Mouse (Mus musculus) forebrain, embryonic 15.5 days (tissue): ENCODE results near the gene Ckap2l. TPM values are rescaled to one million over a fixed set of nuclear protein-coding genes. Genes with fewer than 3 reads are reported as not detected.

ENCODE experiments used
- ATAC-seq: fragments of 200-750 bp; cut with Nextera tagmentation; replicated peaks from 2 replicates; pipeline ENCODE4 v1.8.0; 2017; ENCODE audit warnings: mild to moderate bottlenecking, moderate TSS enrichment, moderate library complexity
- H3K27ac ChIP-seq: fragments of 300-500 bp; sonication (generic); replicated peaks from 2 replicates; pipeline ENCODE4 v1.5.1; 2015; ENCODE audit warnings: mild to moderate bottlenecking, inconsistent platforms
- H3K27me3 ChIP-seq: fragments of 300-500 bp; sonication (generic); 2 replicates; pipeline ENCODE4 v1.6.1; 2015; ENCODE audit warnings: inconsistent platforms
- H3K36me3 ChIP-seq: fragments of 300-500 bp; sonication (generic); 2 replicates; pipeline ENCODE4 v1.6.1; 2015; ENCODE audit warnings: mild to moderate bottlenecking, inconsistent platforms
- H3K4me1 ChIP-seq: fragments of 300-500 bp; sonication (generic); 2 replicates; pipeline ENCODE4 v1.6.1; 2015; ENCODE audit warnings: inconsistent platforms
- H3K4me2 ChIP-seq: fragments of 300-500 bp; sonication (generic); replicated peaks from 2 replicates; pipeline ENCODE4 v1.6.1; 2015; ENCODE audit warnings: mild to moderate bottlenecking, inconsistent platforms
- H3K4me3 ChIP-seq: fragments of 300-500 bp; sonication (generic); 2 replicates; pipeline ENCODE4 v1.5.1; 2015; ENCODE audit warnings: mild to moderate bottlenecking, inconsistent platforms
- H3K9ac ChIP-seq: fragments of 300-500 bp; sonication (generic); replicated peaks from 2 replicates; pipeline ENCODE4 v1.6.1; 2015; ENCODE audit warnings: mild to moderate bottlenecking, inconsistent platforms
- H3K9me3 ChIP-seq: fragments of 300-500 bp; sonication (generic); 2 replicates; pipeline ENCODE4 v1.6.1; 2016; ENCODE audit warnings: inconsistent platforms
- WGBS: fragments of 180-500 bp; shearing (Covaris S2); methylation state at CpG from one replicate; pipeline ENCODE4 v1.1.7; 2015; ENCODE audit warnings: mixed read lengths; 5-methylcytosine and 5-hydroxymethylcytosine counted together
- polyA plus RNA-seq: library from polyadenylated mRNA; unstranded; fragments of >200 nt; fragmentation: Nextera tagmentation; extraction: Ambion mirVana; gene quantifications from 2 replicates; pipeline ENCODE4 v1.2.1, GENCODE M21; 2015

Gene Ckap2l
- polyA plus RNA-seq, 1 experiment from 2014 or later = 22.2 TPM

DNA sequence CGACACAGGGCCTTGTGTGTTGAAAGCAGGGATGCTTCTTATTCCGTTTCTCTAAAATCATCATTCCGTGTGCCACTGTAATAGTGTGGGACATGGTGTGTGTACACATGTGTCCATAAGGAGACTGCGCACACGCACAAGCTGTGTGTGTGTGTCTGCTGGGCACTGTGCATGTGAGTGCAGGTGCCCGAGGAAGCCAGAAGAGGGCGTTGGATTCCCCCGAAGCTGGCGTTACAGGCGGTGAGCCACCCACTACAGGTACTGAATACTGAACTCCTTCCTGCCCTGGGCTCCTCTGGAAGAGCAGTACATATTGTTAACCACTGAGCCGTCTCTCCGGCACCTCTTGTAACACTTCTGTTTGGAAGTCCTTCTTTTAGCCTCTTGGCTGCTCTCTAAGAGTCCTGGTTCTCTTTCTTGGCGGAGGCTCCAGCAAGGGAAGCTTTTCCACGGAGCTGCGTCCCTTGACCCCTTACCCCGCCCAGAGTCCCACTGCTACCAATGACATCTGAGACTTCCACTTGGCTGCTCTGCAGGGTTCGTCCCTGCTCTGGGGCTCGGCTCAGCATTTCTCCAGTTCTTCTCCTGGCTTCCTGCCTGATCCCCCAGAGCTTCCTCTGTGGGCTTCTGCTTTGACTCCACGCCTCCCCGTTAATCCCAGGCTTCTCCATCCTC is 52.4 kb downstream of the Ckap2l start:
- no peak for ATAC-seq
- no peaks in the 10 kb centered on the region for H3K9me3 ChIP-seq

DNA sequence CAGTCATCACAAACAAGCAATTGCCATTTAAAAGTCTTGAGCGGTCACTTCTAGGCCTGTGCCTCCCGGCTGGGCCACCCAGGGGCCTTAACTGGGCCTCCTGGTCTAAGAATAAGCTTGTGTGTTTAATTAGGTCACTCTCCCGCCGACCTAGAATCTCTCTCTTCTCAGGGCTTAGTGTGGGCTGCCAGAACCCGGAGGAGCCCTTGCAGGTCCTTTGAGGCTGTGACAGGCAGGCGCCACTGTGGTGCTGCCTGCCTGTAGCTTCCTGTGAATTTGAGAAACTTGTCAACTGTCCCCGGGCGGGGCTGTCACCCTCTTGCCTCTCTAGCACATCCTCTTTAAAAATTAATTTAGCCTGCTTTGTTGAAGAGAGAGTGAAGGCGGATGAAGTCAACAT is 53.2 kb downstream of the Ckap2l start:
- H3K4me2 ChIP-seq = no peak overlapping the region
- H3K36me3 ChIP-seq = no peaks in the 10 kb centered on the region
- WGBS = 44% methylated on average over 9 of the region's 9 CpGs
- H3K27me3 ChIP-seq = no peaks in the 10 kb centered on the region
- H3K9ac ChIP-seq = no peak overlapping the region
- H3K4me1 ChIP-seq = no peaks in the 10 kb centered on the region
- no peaks in the 10 kb centered on the region for H3K9me3 ChIP-seq
- H3K4me3 ChIP-seq = no peak overlapping the region
- no peak for ATAC-seq
- no peak overlapping the region for H3K27ac ChIP-seq

More for the DNA sequence above, 52.4 kb downstream of the Ckap2l start:
- Histone ChIP-seq H3K36me3 (no peaks in the 10 kb centered on the region), H3K27ac (no peak overlapping the region), H3K4me1 (no peaks in the 10 kb centered on the region), H3K9ac (no peak overlapping the region), H3K4me3 (no peak overlapping the region), H3K4me2 (no peak overlapping the region), H3K27me3 (no peaks in the 10 kb centered on the region)
- WGBS = 85% methylated on average over 20 of the region's 20 CpGs

DNA sequence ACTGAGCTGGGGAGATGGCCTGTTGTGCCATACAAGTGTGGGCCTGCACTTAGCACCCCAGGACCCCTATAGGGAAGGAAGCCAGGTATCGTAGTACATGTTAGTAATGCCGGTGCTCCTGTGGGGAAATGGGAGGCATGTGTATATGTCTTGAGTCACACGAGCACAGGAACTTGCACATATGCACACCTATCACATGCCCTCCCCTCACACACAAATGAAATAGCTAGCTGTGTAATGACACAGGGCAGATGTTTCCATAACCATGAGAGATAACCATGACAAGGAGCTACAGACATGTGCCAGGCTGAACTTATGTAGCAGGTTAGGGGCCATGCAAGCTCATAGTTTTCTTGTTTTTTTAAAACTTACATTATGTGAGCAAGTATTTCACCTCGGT is 54.0 kb downstream of the Ckap2l start:
- H3K36me3 ChIP-seq = no peaks in the 10 kb centered on the region
- no peak overlapping the region for H3K9ac ChIP-seq
- no peak overlapping the region for H3K27ac ChIP-seq
- no peaks in the 10 kb centered on the region for H3K9me3 ChIP-seq
- H3K4me1 ChIP-seq = no peaks in the 10 kb centered on the region
- H3K27me3 ChIP-seq = no peaks in the 10 kb centered on the region
- H3K4me2 ChIP-seq = no peak overlapping the region
- ATAC-seq = no peak
- 89% methylated on average over 4 of the region's 4 CpGs for WGBS
- no peak overlapping the region for H3K4me3 ChIP-seq

DNA sequence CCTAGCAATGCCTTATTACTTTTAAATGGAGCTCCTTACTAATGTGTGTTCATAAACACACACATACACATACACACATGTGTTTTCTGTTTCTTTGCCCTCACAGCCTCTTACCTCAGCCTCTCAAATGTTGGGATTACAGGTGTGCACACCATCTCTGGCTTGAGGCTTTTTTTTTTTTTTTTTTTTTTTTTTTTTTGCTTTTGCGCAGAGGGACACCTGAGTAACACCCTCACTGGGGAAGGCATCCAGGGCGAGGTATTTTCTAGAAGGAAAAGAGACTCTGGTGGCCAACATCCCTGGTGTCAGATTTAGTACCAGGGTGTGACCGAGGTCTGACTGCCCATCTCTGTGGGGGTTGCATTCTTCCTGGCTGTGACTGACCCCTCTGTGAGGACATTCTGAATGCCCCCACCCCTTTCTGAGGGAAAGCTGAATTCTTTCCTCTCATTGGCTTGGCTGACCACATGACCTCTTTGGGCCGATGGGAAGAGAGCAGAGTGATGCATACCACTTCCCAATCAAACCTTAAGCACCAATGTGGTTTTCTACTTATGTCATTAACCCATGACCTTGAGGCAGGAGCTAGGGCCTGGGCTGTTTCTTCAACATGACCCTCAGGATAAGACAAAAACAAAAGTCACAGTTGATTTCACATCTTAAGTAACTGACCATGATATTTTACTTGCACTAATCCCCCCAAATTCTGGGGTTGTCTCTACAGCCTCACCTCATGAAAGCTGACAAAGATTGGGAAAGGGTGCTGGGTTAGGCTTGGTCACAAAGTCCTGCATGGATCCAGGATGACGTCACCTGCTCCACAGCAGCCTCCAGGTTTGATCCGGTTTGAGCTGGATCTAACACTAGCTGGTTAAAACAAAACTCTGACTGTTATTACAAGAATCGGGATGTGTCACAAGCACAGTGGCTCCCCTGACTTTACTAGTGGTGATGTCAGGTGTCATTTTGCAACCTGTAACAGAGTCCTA is 54.9 kb downstream of the Ckap2l start:
- no peak overlapping the region for H3K4me2 ChIP-seq
- 66% methylated on average over 7 of the region's 7 CpGs for WGBS
- H3K36me3 ChIP-seq = no peaks in the 10 kb centered on the region

DNA sequence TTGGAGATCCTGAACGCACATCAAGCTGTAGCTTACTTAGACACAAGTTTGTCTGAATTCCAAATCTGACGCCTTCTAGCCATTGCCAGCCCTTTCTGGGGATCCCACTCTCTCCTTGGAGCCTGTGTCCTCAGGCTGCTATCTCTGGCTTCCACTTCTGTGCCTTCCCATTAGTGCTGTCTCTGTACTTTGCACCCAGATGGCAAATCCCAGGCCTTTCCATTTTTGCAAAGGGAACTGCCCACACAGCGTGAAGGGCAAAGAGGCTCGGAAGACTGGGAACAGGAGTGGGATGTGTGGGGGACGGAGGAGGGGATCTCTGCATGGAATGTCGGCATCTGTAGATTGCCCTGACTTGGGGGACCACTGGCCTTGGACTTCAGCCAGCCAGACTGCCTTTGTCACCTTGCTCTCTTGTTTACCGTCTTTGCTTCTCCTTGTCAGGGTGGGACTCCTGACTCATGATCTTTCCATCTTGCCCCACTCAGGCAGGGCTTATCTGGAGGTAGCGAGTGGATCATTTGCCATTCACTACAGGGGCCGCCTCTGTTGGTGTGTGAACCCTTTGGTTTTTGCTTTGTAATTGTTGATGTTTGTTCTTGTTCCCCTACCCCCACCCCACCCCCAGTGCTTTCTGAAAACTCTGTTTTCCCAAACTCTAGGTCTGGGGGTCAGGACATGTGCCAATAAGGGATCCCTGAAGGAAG is 56.1 kb downstream of the Ckap2l start:
- H3K4me2 ChIP-seq = no peak overlapping the region
- no peaks in the 10 kb centered on the region for H3K9me3 ChIP-seq
- no peak for ATAC-seq
- no peaks in the 10 kb centered on the region for H3K36me3 ChIP-seq
- H3K9ac ChIP-seq = no peak overlapping the region
- no peak overlapping the region for H3K27ac ChIP-seq
- no peak overlapping the region for H3K4me3 ChIP-seq
- WGBS = 68% methylated on average over 9 of the region's 9 CpGs
- H3K27me3 ChIP-seq = no peaks in the 10 kb centered on the region
- H3K4me1 ChIP-seq = no peaks in the 10 kb centered on the region

More for the DNA sequence above, 54.9 kb downstream of the Ckap2l start:
- Histone ChIP-seq H3K27ac (no peak overlapping the region), H3K4me1 (no peaks in the 10 kb centered on the region), H3K27me3 (no peaks in the 10 kb centered on the region), H3K4me3 (no peak overlapping the region), H3K9me3 (no peaks in the 10 kb centered on the region), H3K9ac (no peak overlapping the region)
- no peak for ATAC-seq

DNA sequence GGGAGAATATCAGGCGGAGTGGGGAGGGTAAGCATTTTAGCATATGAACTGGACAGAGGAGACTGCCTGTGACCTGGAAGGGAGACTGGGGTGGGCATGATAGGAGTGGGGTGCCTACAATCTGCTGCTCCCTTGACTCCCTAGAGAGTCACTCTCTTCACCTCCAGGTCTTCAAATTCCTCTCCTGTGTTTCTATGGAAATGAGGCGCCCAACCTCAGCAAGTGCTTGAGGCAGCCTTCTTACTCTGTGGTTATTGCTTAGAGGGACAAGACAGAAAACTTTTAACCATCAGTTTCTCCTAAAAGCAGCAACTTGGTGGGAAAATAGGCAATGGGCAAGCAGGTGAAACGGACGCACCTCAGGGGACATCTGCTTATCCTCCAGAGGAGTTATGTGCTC is 60.5 kb downstream of the Ckap2l start:
- ATAC-seq = no peak
- H3K27me3 ChIP-seq = no peaks in the 10 kb centered on the region
- WGBS = 76% methylated on average over 4 of the region's 4 CpGs
- H3K4me3 ChIP-seq = no peak overlapping the region
- H3K9ac ChIP-seq = no peak overlapping the region
- H3K9me3 ChIP-seq = no peaks in the 10 kb centered on the region
- H3K4me1 ChIP-seq = peaks cover 15% of the 10 kb centered on the region
- H3K27ac ChIP-seq = no peak overlapping the region
- H3K36me3 ChIP-seq = no peaks in the 10 kb centered on the region
- no peak overlapping the region for H3K4me2 ChIP-seq

DNA sequence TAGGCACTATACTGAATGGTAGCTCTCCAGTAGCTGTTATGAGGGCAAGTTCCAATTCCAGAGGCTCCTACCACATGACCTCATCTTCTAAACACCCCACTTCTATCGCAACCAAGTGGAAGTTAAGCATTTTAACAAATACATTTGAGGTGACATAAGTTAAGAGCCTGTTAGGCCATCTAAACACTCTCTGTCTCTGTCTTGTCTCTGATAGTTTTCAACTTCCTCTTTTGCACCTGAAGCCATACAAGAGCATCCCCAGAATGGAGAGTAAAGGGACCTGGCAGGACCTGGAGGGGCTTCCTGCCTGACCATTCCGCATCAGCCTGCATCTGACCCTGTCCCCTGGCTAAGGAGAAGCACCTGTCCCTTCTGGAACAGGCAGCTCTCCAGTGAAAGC is 62.3 kb downstream of the Ckap2l start:
- no peak overlapping the region for H3K4me3 ChIP-seq
- no peaks in the 10 kb centered on the region for H3K36me3 ChIP-seq
- no peak overlapping the region for H3K9ac ChIP-seq
- no peak overlapping the region for H3K27ac ChIP-seq
- no peak for ATAC-seq
- WGBS = 88% methylated on average over 2 of the region's 2 CpGs
- H3K4me1 ChIP-seq = peaks cover 16% of the 10 kb centered on the region
- no peaks in the 10 kb centered on the region for H3K27me3 ChIP-seq
- no peak overlapping the region for H3K4me2 ChIP-seq
- H3K9me3 ChIP-seq = no peaks in the 10 kb centered on the region

DNA sequence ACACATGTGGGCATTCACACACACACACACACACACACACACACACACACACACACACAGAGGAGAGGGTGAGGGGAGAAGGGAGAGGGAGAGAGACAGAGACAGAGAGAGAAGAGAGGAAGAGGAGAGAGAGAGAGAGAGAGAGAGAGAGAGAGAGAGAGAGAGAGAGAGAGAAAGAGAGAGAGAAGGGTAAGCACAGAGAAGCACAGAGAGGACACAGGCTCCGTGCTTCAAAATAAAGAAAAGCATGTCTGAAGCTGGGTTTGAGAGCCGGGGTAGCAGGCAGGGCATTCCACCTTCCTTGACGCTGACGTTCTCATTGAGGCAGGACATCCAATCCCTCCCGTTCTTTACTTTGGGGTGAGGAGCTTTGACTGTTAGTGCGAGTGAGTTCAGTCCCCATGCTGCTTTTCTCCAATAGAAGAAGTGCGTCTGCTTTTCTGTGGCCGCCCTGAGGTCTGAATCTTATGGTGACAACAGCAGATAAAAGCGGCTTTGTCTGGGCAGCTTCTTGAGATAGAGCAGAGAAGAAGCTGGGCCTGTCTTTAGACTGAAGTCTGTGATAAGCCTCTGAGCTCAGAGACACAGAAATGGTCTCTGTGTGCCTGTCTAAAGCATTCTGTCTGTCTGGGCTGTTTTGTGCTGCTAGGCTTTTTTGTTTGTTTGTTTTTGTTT is 63.1 kb downstream of the Ckap2l start:
- no peak for ATAC-seq
- no peak overlapping the region for H3K4me3 ChIP-seq
- H3K4me2 ChIP-seq = no peak overlapping the region
- no peaks in the 10 kb centered on the region for H3K27me3 ChIP-seq
- no peaks in the 10 kb centered on the region for H3K36me3 ChIP-seq
- H3K9ac ChIP-seq = no peak overlapping the region
- no peak overlapping the region for H3K27ac ChIP-seq
- H3K9me3 ChIP-seq = no peaks in the 10 kb centered on the region
- peaks cover 16% of the 10 kb centered on the region for H3K4me1 ChIP-seq
- WGBS = 46% methylated on average over 9 of the region's 9 CpGs

DNA sequence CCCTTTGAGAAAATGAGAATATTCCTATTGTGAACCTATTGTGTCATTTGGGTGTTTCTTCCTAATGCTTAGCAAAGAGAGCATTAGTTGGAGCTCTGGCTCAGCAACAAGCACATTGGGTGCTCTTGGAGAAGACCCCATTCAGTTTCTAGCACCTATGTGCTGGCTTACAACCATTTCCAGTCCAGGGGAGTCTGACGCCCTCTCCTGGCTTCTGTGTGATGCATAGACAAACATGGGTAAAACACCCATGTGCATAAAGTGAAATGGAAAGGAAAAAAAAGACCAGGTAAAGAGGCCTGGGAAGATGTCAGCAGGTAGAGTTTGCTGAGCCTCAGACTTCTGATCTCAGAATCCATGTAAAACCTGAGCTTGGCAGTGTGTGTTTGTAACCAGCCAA is 63.8 kb downstream of the Ckap2l start:
- H3K4me1 ChIP-seq = peaks cover 16% of the 10 kb centered on the region
- H3K9ac ChIP-seq = no peak overlapping the region
- no peak for ATAC-seq
- no peaks in the 10 kb centered on the region for H3K27me3 ChIP-seq
- no peaks in the 10 kb centered on the region for H3K36me3 ChIP-seq
- no peak overlapping the region for H3K27ac ChIP-seq
- 78% methylated on average over 1 of the region's 1 CpGs for WGBS
- no peak overlapping the region for H3K4me3 ChIP-seq
- H3K9me3 ChIP-seq = no peaks in the 10 kb centered on the region
- no peak overlapping the region for H3K4me2 ChIP-seq

DNA sequence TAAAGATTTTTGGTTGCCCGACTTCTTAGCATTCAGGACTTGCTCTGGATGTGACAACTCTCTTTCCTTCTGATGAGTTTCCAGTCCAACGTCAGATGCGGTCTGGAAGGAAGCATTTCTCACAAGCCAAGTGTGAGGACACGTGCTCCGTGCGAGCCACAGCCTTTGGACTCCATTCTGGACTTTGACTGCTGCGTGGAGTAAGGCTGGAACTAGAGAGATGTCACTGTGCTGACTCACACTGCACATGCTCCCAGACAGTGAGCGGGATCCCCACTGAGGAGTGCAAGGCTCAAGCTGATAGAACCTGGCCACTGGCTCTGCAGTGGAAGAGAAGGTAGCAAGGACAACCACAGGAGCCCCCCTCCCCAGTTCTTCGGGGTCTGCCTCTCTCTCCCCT is 64.5 kb downstream of the Ckap2l start:
- no peaks in the 10 kb centered on the region for H3K27me3 ChIP-seq
- H3K4me2 ChIP-seq = no peak overlapping the region
- no peak overlapping the region for H3K9ac ChIP-seq
- no peaks in the 10 kb centered on the region for H3K9me3 ChIP-seq
- peaks cover 16% of the 10 kb centered on the region for H3K4me1 ChIP-seq
- no peaks in the 10 kb centered on the region for H3K36me3 ChIP-seq
- peak overlapping the region; percentile 49 for H3K27ac ChIP-seq
- ATAC-seq = peak; percentile 41; the same call in 1 of the 2 replicates
- 70% methylated on average over 9 of the region's 9 CpGs for WGBS
- no peak overlapping the region for H3K4me3 ChIP-seq

DNA sequence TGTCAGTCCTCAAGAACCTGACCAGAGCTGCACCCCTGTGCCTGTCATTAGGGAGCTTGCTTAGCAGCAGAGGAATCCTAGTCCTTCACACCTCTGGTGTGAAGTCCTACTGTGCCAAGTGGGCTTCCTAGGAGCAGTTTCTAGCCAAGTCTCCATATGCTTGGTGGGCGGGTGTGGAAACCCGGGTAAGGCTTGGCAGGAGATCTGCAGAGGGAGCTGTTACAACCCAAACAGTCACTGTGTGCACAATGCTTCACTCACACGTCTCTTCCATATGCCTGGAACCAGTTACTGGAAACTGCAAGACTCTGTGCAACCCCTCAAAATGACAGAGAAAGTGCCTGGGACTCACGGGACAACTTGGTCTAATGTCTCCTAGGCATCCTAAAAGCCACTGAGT is 65.0 kb downstream of the Ckap2l start:
- Histone ChIP-seq H3K9me3 (no peaks in the 10 kb centered on the region), H3K27me3 (no peaks in the 10 kb centered on the region), H3K4me1 (peaks cover 16% of the 10 kb centered on the region), H3K4me2 (no peak overlapping the region), H3K27ac (peak overlapping the region; percentile 49; the same call in 1 of the 2 replicates), H3K4me3 (no peak overlapping the region), H3K9ac (no peak overlapping the region), H3K36me3 (no peaks in the 10 kb centered on the region)
- peak; percentile 95 for ATAC-seq
- 48% methylated on average over 4 of the region's 4 CpGs for WGBS
